Mouse (Mus musculus) liver, postnatal 0 days (tissue): ENCODE results near the gene Ndufa6.

Experiments used
- CTCF ChIP-seq: sonication (generic); IDR thresholded peaks from 2 replicates; pipeline ENCODE4 v1.5.1; 2016; ENCODE audit warnings: antibody characterized with exemption, low read depth
- EP300 ChIP-seq: IDR thresholded peaks from 2 replicates; pipeline ENCODE4 v1.6.1; 2016; ENCODE audit warnings: antibody characterized with exemption, low read depth, mild to moderate bottlenecking

DNA sequence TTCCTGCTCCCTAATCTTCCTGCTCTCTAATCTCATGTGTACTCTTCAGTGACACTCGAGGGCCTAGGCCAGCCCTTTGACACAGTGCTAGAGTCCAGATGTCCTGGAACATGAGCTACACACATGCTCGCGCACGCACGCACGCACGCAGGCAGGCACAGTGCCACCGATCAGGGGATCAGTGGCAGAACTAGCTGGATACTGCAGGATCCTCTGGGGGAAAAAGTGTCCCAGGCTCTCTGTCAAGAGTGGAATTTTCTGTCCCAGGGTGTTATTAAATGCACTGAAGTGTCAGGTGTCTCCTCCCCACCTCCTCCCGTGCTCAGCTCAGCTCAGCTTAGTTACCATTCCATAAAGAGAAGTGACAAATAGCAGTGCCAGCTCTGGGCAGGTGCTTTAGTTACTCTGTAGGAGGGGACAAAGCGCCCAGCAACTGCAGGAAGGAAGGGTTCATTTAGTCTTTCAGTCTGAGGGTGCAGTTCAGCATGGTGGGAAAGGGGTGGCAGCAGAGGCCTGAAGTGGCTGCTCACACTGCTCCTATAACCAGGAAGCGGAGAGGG lies 7.4 kb upstream of the Ndufa6 start:
- peak; percentile 61 for TF ChIP-seq CTCF
- peak; percentile 72 for TF ChIP-seq EP300
